Mouse (Mus musculus) lung, adult 2 months (tissue): Measurements from ENCODE around the gene Cluh.

Experiments used
- CTCF ChIP-seq: fragments of 200-500 bp; IDR thresholded peaks from 2 replicates; pipeline ENCODE4 v1.5.1; 2011; ENCODE audit warnings: mild to moderate bottlenecking, low read length, control low read depth; ENCODE audit not compliant: insufficient read depth
- POLR2A ChIP-seq: fragments of 200-500 bp; IDR thresholded peaks from 2 replicates; pipeline ENCODE4 v1.6.1; 2011; ENCODE audit warnings: low read depth, mild to moderate bottlenecking, control low read depth, low read length, borderline replicate concordance; ENCODE audit errors: extremely low read depth

DNA sequence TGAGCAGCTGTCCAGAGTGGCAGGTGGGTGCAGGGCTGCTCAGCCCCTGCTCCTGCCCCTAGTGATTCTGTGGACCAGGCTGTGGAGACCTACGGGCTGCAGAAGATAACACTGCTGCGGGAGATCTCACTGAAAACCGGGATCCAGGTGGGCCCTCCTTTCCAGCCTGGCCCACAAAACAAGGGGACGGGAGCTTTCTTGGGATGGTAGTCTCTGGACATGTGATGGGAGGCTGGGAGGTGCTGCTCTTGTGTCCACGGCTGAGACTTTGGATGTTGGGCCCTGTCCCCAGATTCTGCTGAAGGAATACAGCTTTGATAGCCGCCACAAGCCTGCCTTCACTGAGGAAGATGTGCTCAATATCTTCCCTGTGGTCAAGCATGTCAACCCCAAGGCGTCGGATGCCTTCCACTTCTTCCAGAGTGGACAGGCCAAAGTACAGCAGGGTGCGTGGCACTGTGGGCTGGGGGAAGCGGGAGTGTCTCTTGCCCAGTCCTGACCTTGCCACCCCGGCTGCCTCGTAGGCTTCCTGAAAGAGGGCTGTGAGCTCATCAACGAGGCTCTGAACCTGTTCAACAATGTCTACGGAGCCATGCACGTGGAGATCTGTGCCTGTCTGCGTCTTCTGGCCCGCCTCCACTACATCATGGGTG lies 16.5 kb downstream of the Cluh start:
- no peak for TF ChIP-seq CTCF
- TF ChIP-seq POLR2A, result no peak
